Mouse (Mus musculus): ENCODE results near the gene Psma3.

GRCm38 (mm10) chr12:70946585-70947256 is 27.7 kb upstream of the Psma3 start:
- TF ChIP-seq CTCF (IDR thresholded peaks at IDR 0.05; ENCODE audit: low read depth, low read length) (no peak), POLR2A (IDR thresholded peaks at IDR 0.05; ENCODE audit: insufficient read depth, low read length) (no peak)

Measured in ES-Bruce4 (cell line).